Mouse (Mus musculus) thymus, adult 18-20 months (tissue): Measurements from ENCODE around the gene Psma7.

Experiments used
- DNase-seq, 2 experiments: peaks; one replicate each; pipeline ENCODE4 v3.0.0; 2022; ENCODE audit warnings: mixed read lengths in 2 of 2

Psma7 gene

GRCm38 (mm10) chr2:179998431-179998830, 43.8 kb downstream of the Psma7 start:
- no peak for DNase-seq

- no peak for DNase-seq
Observed at GRCm38 (mm10) chr2:179993071-179993470, 49.2 kb downstream of the Psma7 start.

- DNase-seq: no peak
Observed at GRCm38 (mm10) chr2:179989098-179989497, 53.1 kb downstream of the Psma7 start.

DNA sequence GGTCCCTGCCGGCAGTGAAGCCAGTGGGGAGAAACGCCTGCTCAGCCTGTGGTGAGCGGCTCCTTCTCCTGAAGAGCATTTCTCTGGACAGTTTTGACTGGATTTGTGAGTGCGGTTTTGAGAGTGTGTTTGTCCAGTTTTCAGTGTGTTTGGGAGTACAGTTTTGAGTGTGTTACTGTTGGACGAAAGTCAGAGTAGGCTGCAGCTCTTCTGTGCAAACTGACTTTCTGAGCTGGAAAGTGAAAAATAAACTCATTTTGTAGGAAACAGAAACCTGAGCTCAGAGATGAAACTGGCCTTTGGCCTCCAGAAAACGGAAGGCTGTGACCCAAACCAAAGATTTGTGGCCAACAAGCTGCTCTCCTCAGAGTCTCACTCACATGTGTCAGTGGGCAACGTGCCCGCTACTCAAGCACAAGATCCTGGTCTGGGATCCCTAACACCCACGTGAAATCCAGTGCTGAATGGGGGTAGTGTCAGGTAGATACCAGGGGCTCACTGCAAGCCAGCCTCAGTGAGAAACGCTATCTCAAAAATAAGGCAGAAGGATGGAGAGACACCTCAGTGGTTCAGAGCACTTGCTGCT, 55.7 kb downstream of the Psma7 start:
- DNase-seq: no peak
